In the genomic region with DNA sequence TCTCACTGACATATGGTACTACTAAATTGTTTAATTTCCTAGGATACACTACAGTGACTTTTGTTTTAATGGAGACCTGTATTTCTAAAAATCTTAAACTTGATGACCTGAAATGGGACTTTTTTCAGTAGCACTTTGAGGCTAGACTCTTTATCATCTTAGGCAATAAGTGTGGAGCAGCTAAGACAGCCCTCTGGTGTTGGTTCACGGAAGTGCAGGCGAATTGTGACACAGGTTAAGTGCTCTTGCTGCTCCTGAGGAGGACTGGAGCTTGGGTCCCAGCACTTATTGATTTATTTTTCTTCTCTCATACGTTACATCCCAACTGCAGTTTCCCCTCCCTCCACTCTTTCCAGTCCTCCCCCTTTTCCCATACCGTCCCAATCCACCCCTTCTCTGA, we compare ENCODE assay signal across 8 mouse cellular contexts.
A peak's percentile ranks its signal among the peaks of the same experiment; 100 is the strongest.
DNase-seq lines count a peak whose midpoint lies in the region; ATAC-seq and TF ChIP-seq lines count a peak whose summit lies in the region.

No protein-coding gene starts in this region.

- no peaks in the 10 kb centered on the region for H3K36me3 ChIP-seq in forebrain, embryonic 11.5 days (ENCODE audit: control insufficient read depth, insufficient read depth, low read length)
- H3K36me3 ChIP-seq in forebrain, embryonic 13.5 days (ENCODE audit: poor library complexity, severe bottlenecking), result no peaks in the 10 kb centered on the region
- H3K36me3 ChIP-seq in midbrain, postnatal 0 days (ENCODE audit: insufficient read depth, low read length), result no peaks in the 10 kb centered on the region
- H3K36me3 ChIP-seq in splenic B cell, adult 2 months (ENCODE audit: control insufficient read depth, insufficient read depth, low read length, poor library complexity, severe bottlenecking), result no peaks in the 10 kb centered on the region

- peak; percentile 77 for TF ChIP-seq CTCF in midbrain, postnatal 0 days (IDR thresholded peaks at IDR 0.05)

- DNase-seq in forebrain, embryonic 11.5 days (ENCODE audit: low spot score), result peak; percentile 87
- peak; percentile 78 to 95 for DNase-seq in adrenal gland, adult (ENCODE audit: inconsistent age in 2 of 2, low spot score in 1 of 2)
- peak; percentile 91 for DNase-seq in embryo, embryonic 10.5 days (ENCODE audit: low spot score)
- DNase-seq in heart, postnatal 10 days, result peak; percentile 80 to 90
- DNase-seq in layer of hippocampus, postnatal 36 days, result peak; percentile 76 to 77
- peak; percentile 75 for DNase-seq in midbrain, postnatal 0 days (ENCODE audit: low spot score)
- peak; percentile 91 for DNase-seq in splenic B cell, adult 2 months (ENCODE audit: low read depth, low spot score)

- 31% methylated on average over 4 of the region's 4 CpGs for whole genome bisulfite sequencing in forebrain, embryonic 11.5 days
- 22% methylated on average over 4 of the region's 4 CpGs for WGBS in forebrain, embryonic 13.5 days
- 40% methylated on average over 4 of the region's 4 CpGs for WGBS in midbrain, postnatal 0 days

- no peak for ATAC-seq in forebrain, embryonic 11.5 days (replicated peaks; ENCODE audit: low FRiP score)
- ATAC-seq in forebrain, embryonic 13.5 days, result no peak
- no peak for ATAC-seq in midbrain, postnatal 0 days (ENCODE audit: low FRiP score)

- no peak overlapping the region for H3K27ac ChIP-seq in forebrain, embryonic 11.5 days (ENCODE audit: low read depth, low read length)
- H3K27ac ChIP-seq in forebrain, embryonic 13.5 days, result no peak overlapping the region; the same call in 1 of the 2 replicates
- H3K27ac ChIP-seq in midbrain, postnatal 0 days (ENCODE audit: low read depth, low read length), result no peak overlapping the region

- H3K4me3 ChIP-seq in forebrain, embryonic 11.5 days (ENCODE audit: low read depth, low read length), result no peak overlapping the region
- no peak overlapping the region for H3K4me3 ChIP-seq in forebrain, embryonic 13.5 days
- H3K4me3 ChIP-seq in midbrain, postnatal 0 days (ENCODE audit: low read depth, low read length), result no peak overlapping the region

- intact Hi-C loops in heart, postnatal 10 days (cut with DNase I), result loop anchor here (5.0 kb wide), 1 partner anchor 1246 kb away; no protein-coding TSS in a partner anchor

- H3K4me2 ChIP-seq in forebrain, embryonic 11.5 days (ENCODE audit: low read depth, low read length, severe bottlenecking), result no peak overlapping the region
- H3K4me2 ChIP-seq in forebrain, embryonic 13.5 days, result no peak overlapping the region
- no peak overlapping the region for H3K4me2 ChIP-seq in midbrain, postnatal 0 days (ENCODE audit: low read depth, low read length, poor library complexity, severe bottlenecking)

- H3K9ac ChIP-seq in forebrain, embryonic 11.5 days (ENCODE audit: low read length), result no peak overlapping the region
- H3K9ac ChIP-seq in forebrain, embryonic 13.5 days, result no peak overlapping the region
- H3K9ac ChIP-seq in midbrain, postnatal 0 days (replicated peaks; ENCODE audit: low read length, poor library complexity, severe bottlenecking), result no peak overlapping the region

- peaks cover 2% of the 10 kb centered on the region for H3K4me1 ChIP-seq in forebrain, embryonic 11.5 days (replicated peaks; ENCODE audit: control insufficient read depth, insufficient read depth, low read length)
- peaks cover 30% of the 10 kb centered on the region for H3K4me1 ChIP-seq in forebrain, embryonic 13.5 days
- no peaks in the 10 kb centered on the region for H3K4me1 ChIP-seq in midbrain, postnatal 0 days (ENCODE audit: insufficient read depth, low read length)

- H3K9me3 ChIP-seq in forebrain, embryonic 11.5 days (ENCODE audit: control insufficient read depth, low read length), result no peaks in the 10 kb centered on the region; the same call in 1 of the 2 replicates
- no peaks in the 10 kb centered on the region for H3K9me3 ChIP-seq in forebrain, embryonic 13.5 days (replicated peaks)
- no peaks in the 10 kb centered on the region for H3K9me3 ChIP-seq in midbrain, postnatal 0 days (ENCODE audit: low read length)

- H3K27me3 ChIP-seq in forebrain, embryonic 11.5 days (ENCODE audit: control insufficient read depth, insufficient read depth, low read length), result no peaks in the 10 kb centered on the region
- no peaks in the 10 kb centered on the region; the same call in 1 of the 2 replicates for H3K27me3 ChIP-seq in forebrain, embryonic 13.5 days
- H3K27me3 ChIP-seq in midbrain, postnatal 0 days (ENCODE audit: insufficient read depth, low read length), result no peaks in the 10 kb centered on the region
- no peaks in the 10 kb centered on the region for H3K27me3 ChIP-seq in splenic B cell, adult 2 months (ENCODE audit: control insufficient read depth, insufficient read depth, low read length, poor library complexity, severe bottlenecking)
